Mouse (Mus musculus) heart, postnatal 0 days (tissue): ENCODE results near the gene Plekhg3. TPM values are rescaled to one million over a fixed set of nuclear protein-coding genes. Genes with fewer than 3 reads are reported as not detected.

Experiments used
- ATAC-seq: fragments of 200-750 bp; cut with Nextera tagmentation; 2 replicates; pipeline ENCODE4 v1.8.0; 2017; ENCODE audit warnings: low read depth, moderate number of reproducible peaks, moderate library complexity; ENCODE audit not compliant: insufficient read depth
- DNase-seq: peaks from one replicate; pipeline ENCODE4 v3.0.0-alpha.2; 2016; ENCODE audit warnings: low spot score
- H3K27ac ChIP-seq: fragments of 300-500 bp; sonication (generic); 2 replicates; pipeline ENCODE4 v1.5.1; 2014; ENCODE audit warnings: low read depth, mild to moderate bottlenecking
- H3K27me3 ChIP-seq: fragments of 300-500 bp; sonication (generic); 2 replicates; pipeline ENCODE4 v1.6.1; 2014; ENCODE audit warnings: low read length, mixed read lengths; ENCODE audit not compliant: control insufficient read depth, insufficient read depth
- H3K36me3 ChIP-seq: fragments of 300-500 bp; sonication (generic); replicated peaks from 2 replicates; pipeline ENCODE4 v1.6.1; 2014; ENCODE audit warnings: low read length, mixed read lengths; ENCODE audit not compliant: control insufficient read depth, insufficient read depth
- H3K4me1 ChIP-seq: fragments of 300-500 bp; sonication (generic); 2 replicates; pipeline ENCODE4 v1.6.1; 2014; ENCODE audit warnings: antibody characterized with exemption; ENCODE audit not compliant: control insufficient read depth, insufficient read depth
- H3K4me2 ChIP-seq: fragments of 300-500 bp; sonication (generic); 2 replicates; pipeline ENCODE4 v1.6.1; 2014; ENCODE audit warnings: low read depth, mild to moderate bottlenecking, low read length, moderate library complexity
- H3K4me3 ChIP-seq: fragments of 300-500 bp; sonication (generic); 2 replicates; pipeline ENCODE4 v1.5.1; 2014; ENCODE audit warnings: low read depth, low read length
- H3K9ac ChIP-seq: fragments of 300-500 bp; sonication (generic); replicated peaks from 2 replicates; pipeline ENCODE4 v1.6.1; 2014; ENCODE audit warnings: low read depth, low read length, mixed read lengths
- H3K9me3 ChIP-seq: fragments of 300-500 bp; sonication (generic); replicated peaks from 2 replicates; pipeline ENCODE4 v1.6.1; 2016; ENCODE audit warnings: low read length; ENCODE audit not compliant: control insufficient read depth
- CTCF ChIP-seq: IDR thresholded peaks from 2 replicates; pipeline ENCODE4 v1.5.1; 2016; ENCODE audit warnings: antibody characterized with exemption, control low read depth, low read depth
- EP300 ChIP-seq: IDR thresholded peaks from 2 replicates; pipeline ENCODE4 v1.6.1; 2016; ENCODE audit warnings: antibody characterized with exemption, low read depth
- WGBS: fragments of 180-500 bp; shearing (Covaris S2); extraction: QIAGEN DNeasy Blood & Tissue Kit; methylation state at CpG from one replicate; pipeline ENCODE4 v1.1.7; 2014; 5-methylcytosine and 5-hydroxymethylcytosine counted together
- polyA plus RNA-seq: library from polyadenylated mRNA; unstranded; fragments of >200 nt; fragmentation: Nextera tagmentation; extraction: Ambion mirVana; gene quantifications from 2 replicates; pipeline ENCODE4 v1.2.1, GENCODE M21; 2015
- total RNA-seq: library from RNA; depleted of rRNA; stranded (reverse); fragments of >200 nt; gene quantifications from 2 replicates; pipeline ENCODE4 v1.2.3, GENCODE M21; 2014; ENCODE audit warnings: low replicate concordance

The Plekhg3 gene
- total and polyA plus RNA-seq, 2 experiments from 2014 or later = 3.7 to 21.7 TPM

DNA sequence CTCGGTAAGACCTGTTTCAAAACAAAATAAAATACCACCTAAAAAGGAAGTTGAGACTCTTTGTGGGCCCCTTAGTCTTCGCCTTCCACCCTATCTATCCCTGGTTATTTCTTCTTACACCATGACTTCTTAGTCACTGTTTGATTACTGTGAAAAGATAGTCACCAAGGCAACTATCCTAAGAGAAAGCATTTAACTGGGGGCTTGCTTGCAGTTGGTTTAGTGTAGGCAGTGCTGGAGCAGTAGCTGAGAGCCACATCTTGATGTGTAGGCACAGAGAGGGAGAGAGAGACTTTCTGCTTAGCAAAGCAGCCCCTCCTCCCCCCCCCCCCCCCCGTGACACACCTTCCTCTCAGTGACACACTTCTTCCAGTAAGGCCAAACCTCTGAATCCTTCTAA, 29.8 kb upstream of the Plekhg3 start:
- DNase-seq = no peak
- H3K36me3 ChIP-seq = no peaks in the 10 kb centered on the region
- H3K4me2 ChIP-seq = no peak overlapping the region
- TF ChIP-seq EP300 (no peak), CTCF (no peak)
- H3K27ac ChIP-seq = no peak overlapping the region
- H3K4me1 ChIP-seq = no peaks in the 10 kb centered on the region
- no peaks in the 10 kb centered on the region for H3K9me3 ChIP-seq
- WGBS = 27% methylated on average over 2 of the region's 3 CpGs
- no peak overlapping the region for H3K9ac ChIP-seq
- no peak for ATAC-seq
- H3K4me3 ChIP-seq = no peak overlapping the region
- no peaks in the 10 kb centered on the region for H3K27me3 ChIP-seq

DNA sequence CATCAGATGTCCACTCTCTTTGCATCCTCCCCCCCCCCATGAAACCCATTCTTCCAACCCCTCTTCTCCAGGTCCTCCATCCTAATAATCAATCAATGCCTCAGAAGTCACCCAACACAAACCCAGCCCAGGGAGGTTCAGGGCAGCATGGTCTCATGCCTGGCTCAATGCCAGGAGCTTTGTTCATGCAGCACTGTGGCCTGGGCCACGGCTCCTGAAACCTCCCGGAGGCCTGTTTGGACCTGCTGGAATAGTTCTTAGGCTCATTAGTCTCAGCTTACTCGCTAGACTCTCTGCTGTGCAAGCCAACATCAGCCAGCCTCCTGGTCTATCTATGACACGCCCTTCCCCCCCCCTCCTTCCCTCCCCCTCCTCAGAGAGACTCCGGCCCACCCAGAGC, 27.7 kb upstream of the Plekhg3 start:
- H3K36me3 ChIP-seq = no peaks in the 10 kb centered on the region
- WGBS = 64% methylated on average over 5 of the region's 5 CpGs
- DNase-seq (no peak), ATAC-seq (no peak)
- no peak overlapping the region for H3K9ac ChIP-seq
- TF ChIP-seq EP300 = no peak
- no peak for TF ChIP-seq CTCF
- H3K9me3 ChIP-seq = no peaks in the 10 kb centered on the region
- H3K27ac ChIP-seq = no peak overlapping the region
- no peaks in the 10 kb centered on the region for H3K27me3 ChIP-seq
- no peak overlapping the region for H3K4me3 ChIP-seq
- no peak overlapping the region for H3K4me2 ChIP-seq
- H3K4me1 ChIP-seq = peaks cover 13% of the 10 kb centered on the region; the same call in 1 of the 2 replicates

DNA sequence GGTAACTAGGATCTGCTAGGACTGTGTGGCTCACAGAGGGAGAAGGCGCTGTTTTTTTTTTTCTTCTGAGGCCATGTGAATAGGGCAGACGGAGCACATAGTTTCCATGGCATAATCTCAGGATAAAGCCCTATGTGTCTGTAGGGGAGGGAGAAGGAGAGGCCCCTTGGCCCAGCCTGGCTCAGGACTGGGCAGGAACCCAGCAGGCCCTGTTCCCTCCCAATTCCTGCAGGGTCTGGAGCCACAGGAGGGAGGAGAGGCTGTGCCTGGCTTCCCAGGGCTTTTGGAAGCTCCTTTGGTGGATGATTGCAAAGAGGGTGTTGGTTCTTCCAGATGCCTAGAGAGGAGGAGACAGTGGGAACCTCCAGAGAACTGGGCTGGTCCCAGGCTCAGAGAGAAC, 24.2 kb upstream of the Plekhg3 start:
- Histone ChIP-seq H3K9me3 (no peaks in the 10 kb centered on the region), H3K4me3 (no peak overlapping the region), H3K4me1 (peaks cover 13% of the 10 kb centered on the region; the same call in 1 of the 2 replicates), H3K9ac (no peak overlapping the region), H3K4me2 (no peak overlapping the region), H3K36me3 (no peaks in the 10 kb centered on the region), H3K27ac (peak overlapping the region; percentile 52), H3K27me3 (no peaks in the 10 kb centered on the region)
- no peak for TF ChIP-seq EP300
- no peak for TF ChIP-seq CTCF
- peak; percentile 47 for DNase-seq
- peak; percentile 86 for ATAC-seq
- WGBS = 31% methylated on average over 2 of the region's 2 CpGs

DNA sequence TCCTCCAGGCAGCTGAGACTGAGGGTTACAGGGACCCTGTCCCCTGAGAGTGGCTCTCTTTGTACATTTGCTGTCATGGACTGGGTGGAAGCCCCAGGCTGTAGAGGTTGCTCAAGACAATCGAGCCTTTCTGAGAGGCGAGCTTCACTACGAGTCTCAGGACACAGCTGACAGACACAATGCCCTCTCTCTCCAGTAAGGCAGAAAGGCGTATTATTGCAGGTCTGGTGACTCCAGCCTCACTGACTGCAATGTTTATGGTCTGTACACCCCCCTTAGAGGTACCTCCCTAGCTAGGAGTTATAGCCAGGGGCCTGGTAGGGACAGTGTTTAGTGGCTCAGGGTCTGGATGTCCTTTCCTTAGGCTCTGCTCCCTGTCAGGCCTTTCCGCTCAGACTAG, 22.9 kb upstream of the Plekhg3 start:
- H3K9ac ChIP-seq = no peak overlapping the region
- no peak for TF ChIP-seq EP300
- TF ChIP-seq CTCF = no peak
- no peak overlapping the region for H3K4me2 ChIP-seq
- no peak overlapping the region for H3K27ac ChIP-seq
- ATAC-seq (no peak), DNase-seq (no peak)
- WGBS = 81% methylated on average over 5 of the region's 5 CpGs
- H3K4me3 ChIP-seq = no peak overlapping the region
- no peaks in the 10 kb centered on the region for H3K27me3 ChIP-seq
- no peaks in the 10 kb centered on the region for H3K9me3 ChIP-seq
- H3K4me1 ChIP-seq = peaks cover 13% of the 10 kb centered on the region; the same call in 1 of the 2 replicates
- no peaks in the 10 kb centered on the region for H3K36me3 ChIP-seq

DNA sequence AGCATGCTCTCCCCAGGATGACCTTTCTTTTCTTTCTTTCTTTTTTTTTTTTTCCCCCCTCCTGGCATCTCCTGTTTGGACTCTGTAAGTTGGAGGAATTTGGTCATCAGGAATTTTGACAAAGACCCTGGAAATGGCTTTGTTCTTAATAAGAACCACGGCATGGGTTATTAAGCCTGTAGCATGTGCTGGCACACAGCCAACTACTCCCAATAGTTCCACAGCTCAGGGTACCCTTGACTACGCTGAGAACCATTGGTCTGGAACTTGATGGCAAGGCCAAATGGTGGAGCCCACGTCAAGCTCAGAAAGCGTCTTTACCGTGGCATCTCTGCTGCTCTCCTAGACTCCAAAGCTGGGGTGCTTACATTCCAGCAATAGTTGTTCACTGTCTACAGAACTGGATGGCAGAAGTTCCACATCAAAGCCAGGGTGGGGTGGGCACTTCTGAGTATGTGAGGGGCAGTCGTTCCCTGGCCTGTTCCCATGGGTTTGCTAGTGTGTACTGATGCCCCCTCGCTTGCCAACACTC, 21.7 kb upstream of the Plekhg3 start:
- Histone ChIP-seq H3K4me2 (no peak overlapping the region), H3K4me3 (no peak overlapping the region), H3K27ac (no peak overlapping the region), H3K27me3 (no peaks in the 10 kb centered on the region), H3K36me3 (no peaks in the 10 kb centered on the region), H3K9ac (no peak overlapping the region), H3K9me3 (no peaks in the 10 kb centered on the region), H3K4me1 (peaks cover 13% of the 10 kb centered on the region; the same call in 1 of the 2 replicates)
- TF ChIP-seq CTCF = no peak
- TF ChIP-seq EP300 = no peak
- no peak for ATAC-seq
- 71% methylated on average over 7 of the region's 7 CpGs for WGBS
- DNase-seq = no peak

DNA sequence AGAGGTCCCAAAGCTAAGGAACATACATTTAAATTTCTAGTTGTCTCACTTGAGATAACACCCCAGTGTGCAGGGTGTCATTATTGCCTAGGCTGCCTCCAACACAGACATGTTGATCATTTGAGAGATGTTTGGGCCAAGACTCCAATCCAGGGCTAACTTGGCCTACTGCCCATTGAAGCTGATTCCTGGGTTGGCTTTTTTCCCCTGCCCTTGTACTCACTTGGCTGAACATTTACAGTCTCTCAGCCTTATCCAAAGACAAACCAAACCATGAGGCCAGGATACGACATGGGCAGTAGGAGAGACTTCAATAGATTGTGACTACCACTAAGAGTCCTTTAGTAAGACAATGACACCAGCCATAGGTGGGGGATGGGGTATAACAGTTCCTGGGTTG, 18.0 kb upstream of the Plekhg3 start:
- H3K36me3 ChIP-seq = no peaks in the 10 kb centered on the region
- WGBS = 17% methylated on average over 1 of the region's 1 CpGs

More for the DNA sequence above, 18.0 kb upstream of the Plekhg3 start:
- no peaks in the 10 kb centered on the region for H3K9me3 ChIP-seq
- no peak overlapping the region for H3K27ac ChIP-seq
- ATAC-seq = peak; percentile 41
- no peak overlapping the region for H3K4me2 ChIP-seq
- H3K9ac ChIP-seq = no peak overlapping the region
- H3K4me3 ChIP-seq = no peak overlapping the region
- H3K4me1 ChIP-seq = no peaks in the 10 kb centered on the region
- DNase-seq = no peak
- no peak for TF ChIP-seq EP300
- no peak for TF ChIP-seq CTCF
- H3K27me3 ChIP-seq = no peaks in the 10 kb centered on the region
